Mouse (Mus musculus) C2C12 (cell line): ENCODE results near the gene Rpl11. TPM values are rescaled to one million over a fixed set of nuclear protein-coding genes. Genes with fewer than 3 reads are reported as not detected.

Experiments used
- H3K27me3 ChIP-seq: one replicate; pipeline ENCODE4 v1.6.1; 2011; ENCODE audit not compliant: control insufficient read depth, insufficient read depth, insufficient read length
- H3K36me3 ChIP-seq: one replicate; pipeline ENCODE4 v1.6.1; 2011; ENCODE audit not compliant: control insufficient read depth, insufficient read depth
- H3K4me3 ChIP-seq: one replicate; pipeline ENCODE4 v1.5.1; 2011; ENCODE audit warnings: mild to moderate bottlenecking, control low read depth; ENCODE audit not compliant: poor library complexity, insufficient read depth, severe bottlenecking
- H3K79me2 ChIP-seq: one replicate; pipeline ENCODE4 v1.6.1; 2011; ENCODE audit not compliant: control insufficient read depth, insufficient read depth
- H3K79me3 ChIP-seq: one replicate; pipeline ENCODE4 v1.6.1; 2011; ENCODE audit warnings: low read depth, control low read depth
- H3ac ChIP-seq: one replicate; pipeline ENCODE3; 2011; ENCODE audit warnings: low read depth; ENCODE audit not compliant: control insufficient read depth, insufficient read length
- CEBPB ChIP-seq: IDR thresholded peaks from one replicate; pipeline ENCODE4 v1.6.1; 2011; ENCODE audit warnings: low read depth, mild to moderate bottlenecking, control low read depth, moderate library complexity
- CTCF ChIP-seq: IDR thresholded peaks from one replicate; pipeline ENCODE4 v1.5.1; 2011; ENCODE audit not compliant: control insufficient read depth, insufficient read depth, insufficient read length
- FOSL1 ChIP-seq: IDR thresholded peaks from one replicate; pipeline ENCODE4 v1.8.0; 2011; ENCODE audit warnings: mild to moderate bottlenecking, low read length; ENCODE audit not compliant: poor library complexity, insufficient read depth, severe bottlenecking
- MAX ChIP-seq: IDR thresholded peaks from one replicate; pipeline ENCODE4 v1.6.1; 2011; ENCODE audit warnings: mild to moderate bottlenecking, control low read depth
- MYOD1 ChIP-seq: IDR thresholded peaks from one replicate; pipeline ENCODE4 v1.6.1; 2011; ENCODE audit warnings: low read depth; ENCODE audit not compliant: control insufficient read depth, insufficient read length
- MYOG ChIP-seq: IDR thresholded peaks from one replicate; pipeline ENCODE4 v1.6.1; 2011; ENCODE audit not compliant: control insufficient read depth, insufficient read length; ENCODE audit errors: extremely low read depth
- USF1 ChIP-seq: IDR thresholded peaks from one replicate; pipeline ENCODE4 v1.6.1; 2011; ENCODE audit warnings: low read depth, mild to moderate bottlenecking, control low read depth, moderate library complexity
- polyA plus RNA-seq: library from polyadenylated mRNA; unstranded; fragments of >200 nt; fragmentation: generic; extraction: Trizol; gene quantifications from one replicate; pipeline ENCODE4 v1.2.1, GENCODE M21; 2012; ENCODE audit warnings: missing spikeins

The Rpl11 gene
- polyA plus RNA-seq, 1 experiment = 2,415 TPM

DNA sequence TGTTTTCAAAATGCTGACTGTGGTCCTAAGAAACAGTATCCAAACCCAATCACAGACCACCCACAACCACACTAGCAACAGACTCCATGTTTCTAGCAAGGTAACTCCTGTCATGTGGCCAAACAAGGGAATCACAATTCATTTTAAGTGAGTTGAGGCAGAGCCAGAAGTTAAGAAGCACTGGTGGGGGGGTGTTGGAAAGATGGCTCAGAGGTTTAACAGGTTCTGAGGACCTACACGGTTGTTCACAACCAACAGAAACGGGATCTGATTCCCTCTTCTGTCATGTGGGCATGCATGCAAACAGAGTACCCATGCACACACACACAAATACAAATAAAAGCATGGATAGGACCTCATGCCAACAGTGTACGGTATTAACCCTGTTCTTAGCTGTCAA is 1.2 kb downstream of the Rpl11 start:
- Histone ChIP-seq H3K36me3 (peaks cover 57% of the 10 kb centered on the region), H3K4me3 (peak overlapping the region; percentile 95), H3K79me2 (peaks cover 51% of the 10 kb centered on the region), H3K27me3 (no peaks in the 10 kb centered on the region), H3K79me3 (peaks cover 51% of the 10 kb centered on the region), H3ac (peak overlapping the region; percentile 94)
- TF ChIP-seq MYOD1 (no peak), MYOG (no peak), CTCF (no peak), CEBPB (no peak), MAX (no peak), FOSL1 (no peak), USF1 (no peak)

DNA sequence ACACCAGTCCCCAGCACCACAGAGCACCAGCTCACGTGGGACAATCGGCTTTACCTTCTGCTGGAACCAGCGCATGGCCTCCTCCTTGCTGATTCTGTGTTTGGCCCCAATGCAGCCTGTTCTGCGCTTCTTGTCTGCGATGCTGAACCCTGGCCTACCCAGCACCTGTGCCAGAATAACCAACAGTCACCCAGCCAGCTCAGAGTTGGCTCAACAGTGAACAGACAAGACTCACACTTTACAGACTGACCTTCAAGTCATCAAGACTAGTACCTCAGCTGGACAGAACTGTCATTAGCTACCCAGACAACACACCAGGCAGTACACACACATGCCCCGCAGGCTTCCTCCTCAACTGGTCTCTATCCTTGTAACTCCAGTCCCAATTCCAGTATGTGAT is 3.0 kb downstream of the Rpl11 start:
- Histone ChIP-seq H3ac (no peak overlapping the region), H3K79me3 (peaks cover 51% of the 10 kb centered on the region), H3K4me3 (no peak overlapping the region), H3K79me2 (peaks cover 51% of the 10 kb centered on the region), H3K27me3 (no peaks in the 10 kb centered on the region), H3K36me3 (peaks cover 74% of the 10 kb centered on the region)
- TF ChIP-seq USF1 = no peak

DNA sequence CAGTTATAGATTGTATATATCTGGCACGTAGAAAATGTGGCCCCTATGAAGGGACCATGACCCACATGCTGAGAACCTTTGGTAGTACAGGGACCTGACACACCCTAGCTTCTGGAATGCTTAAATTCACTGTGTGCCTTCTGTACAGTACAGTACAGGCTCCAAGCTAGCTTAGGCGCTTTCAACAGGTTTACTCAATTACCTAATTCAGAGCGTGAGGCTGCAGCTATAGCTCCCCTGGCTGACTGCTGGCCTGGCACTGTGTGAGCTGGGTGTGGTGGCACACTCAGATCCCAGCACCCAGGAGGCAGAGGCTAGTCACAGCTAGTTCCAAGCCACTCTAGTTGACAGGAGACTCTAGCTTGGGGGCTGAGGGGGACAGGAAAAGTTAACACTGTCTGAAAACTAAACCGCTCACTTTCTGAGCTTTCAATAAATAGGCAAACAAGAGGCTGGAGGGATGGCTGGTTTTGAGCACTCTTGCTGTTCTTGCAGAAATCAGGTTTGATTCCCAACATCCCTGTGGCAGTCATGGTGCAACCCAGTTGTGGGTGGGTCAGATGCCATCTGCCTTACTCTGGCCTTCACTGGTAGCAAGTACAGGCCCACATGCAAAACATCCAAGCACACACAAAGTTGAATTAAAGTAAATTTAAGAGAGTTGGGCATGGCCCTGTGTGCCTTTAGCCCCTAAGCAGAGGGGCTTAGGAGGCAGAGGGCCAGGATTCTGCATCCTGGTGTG is 4.8 kb downstream of the Rpl11 start:
- TF ChIP-seq CEBPB (no peak), MYOG (no peak), USF1 (no peak), MYOD1 (no peak), CTCF (no peak), MAX (no peak), FOSL1 (no peak)
- Histone ChIP-seq H3K4me3 (no peak overlapping the region), H3K36me3 (peaks cover 84% of the 10 kb centered on the region)

DNA sequence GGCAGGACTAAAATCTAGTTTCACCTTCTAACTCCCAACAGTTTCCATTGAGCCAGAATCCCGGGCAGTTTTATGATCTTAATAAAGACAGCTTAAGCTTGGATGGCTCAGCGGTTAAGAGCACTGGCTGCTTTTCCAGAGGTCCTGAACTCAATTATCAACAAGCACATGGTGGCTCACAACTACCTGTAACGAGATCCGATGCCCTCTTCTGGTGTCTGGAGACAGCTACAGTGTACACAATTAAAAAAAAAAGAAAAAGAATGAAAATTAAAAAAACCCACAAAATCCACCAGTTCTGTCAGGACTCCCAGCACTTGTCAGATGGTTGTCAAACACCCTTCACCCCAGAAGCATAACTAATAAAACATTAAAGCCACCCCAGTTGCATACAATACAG is 5.6 kb downstream of the Rpl11 start:
- H3K79me3 ChIP-seq = peaks cover 46% of the 10 kb centered on the region
- TF ChIP-seq MAX = no peak
- no peak for TF ChIP-seq CEBPB
- no peak for TF ChIP-seq CTCF
- no peak for TF ChIP-seq MYOD1
- no peak for TF ChIP-seq MYOG
- no peak for TF ChIP-seq FOSL1
- no peak for TF ChIP-seq USF1

More for the DNA sequence above, 4.8 kb downstream of the Rpl11 start:
- H3K79me2 ChIP-seq = peaks cover 51% of the 10 kb centered on the region
- no peak overlapping the region for H3ac ChIP-seq
- H3K79me3 ChIP-seq = peaks cover 51% of the 10 kb centered on the region
- no peaks in the 10 kb centered on the region for H3K27me3 ChIP-seq

DNA sequence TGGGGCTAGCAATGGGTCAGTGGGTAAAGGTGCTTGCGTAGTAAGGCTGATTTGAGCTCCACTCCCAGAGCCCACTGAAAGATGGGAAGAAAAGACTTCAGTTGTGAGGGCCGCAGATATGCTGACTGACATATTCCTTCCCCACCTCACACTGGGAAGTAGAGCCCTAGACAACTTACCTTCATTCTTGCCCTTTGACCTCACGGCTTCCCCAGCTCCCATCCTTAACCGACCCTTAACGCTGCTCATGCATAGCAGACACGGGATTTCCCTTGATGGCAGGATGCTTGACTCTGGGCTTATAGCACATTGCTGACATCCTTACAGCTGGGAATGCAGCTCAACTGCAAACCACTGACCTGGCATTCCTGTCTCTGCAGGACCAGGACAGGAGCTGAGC is 6.3 kb downstream of the Rpl11 start:
- no peaks in the 10 kb centered on the region for H3K27me3 ChIP-seq
- H3K79me3 ChIP-seq = peaks cover 38% of the 10 kb centered on the region
- peaks cover 77% of the 10 kb centered on the region for H3K36me3 ChIP-seq
- H3K4me3 ChIP-seq = no peak overlapping the region
- H3ac ChIP-seq = no peak overlapping the region
- H3K79me2 ChIP-seq = peaks cover 37% of the 10 kb centered on the region
- TF ChIP-seq CEBPB (no peak), MYOG (no peak), FOSL1 (no peak), MYOD1 (no peak), MAX (no peak), CTCF (no peak), USF1 (no peak)

More for the DNA sequence above, 5.6 kb downstream of the Rpl11 start:
- H3K79me2 ChIP-seq = peaks cover 45% of the 10 kb centered on the region
- H3K4me3 ChIP-seq = no peak overlapping the region
- no peaks in the 10 kb centered on the region for H3K27me3 ChIP-seq
- H3K36me3 ChIP-seq = peaks cover 85% of the 10 kb centered on the region
- no peak overlapping the region for H3ac ChIP-seq

DNA sequence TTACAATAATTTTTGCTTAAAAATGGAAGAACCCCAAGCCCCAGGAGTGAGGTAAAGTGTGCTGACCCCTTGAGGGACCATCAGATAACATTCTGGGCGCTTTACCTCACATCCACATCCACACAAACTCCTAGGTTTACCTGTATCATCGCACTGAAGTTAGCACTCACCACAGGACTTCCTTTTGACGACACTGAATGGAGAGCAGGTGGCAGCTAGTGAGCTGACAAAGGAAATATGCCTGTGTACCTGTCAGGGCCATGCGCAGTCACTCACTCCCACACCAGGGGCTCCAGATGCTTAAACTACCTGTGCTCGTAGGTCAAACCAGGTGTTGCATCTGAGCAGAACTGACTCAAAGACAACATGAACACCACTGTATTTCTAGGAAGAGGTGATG is 8.1 kb downstream of the Rpl11 start:
- Histone ChIP-seq H3K79me2 (peaks cover 19% of the 10 kb centered on the region), H3K27me3 (no peaks in the 10 kb centered on the region), H3K79me3 (peaks cover 20% of the 10 kb centered on the region), H3K36me3 (peaks cover 59% of the 10 kb centered on the region), H3K4me3 (no peak overlapping the region), H3ac (no peak overlapping the region)
- TF ChIP-seq MYOG = no peak
- TF ChIP-seq FOSL1 = no peak
